Mouse (Mus musculus): ENCODE data around the gene Arrdc5.

The Arrdc5 gene

GRCm38 (mm10) chr17:56256239-56256881 is 43.7 kb downstream of the Arrdc5 start, which contains the start of gene Fem1a:
Fem1a (plus strand) TSS chr17:56256810.
- peak; percentile 96 to 98 for DNase-seq (ENCODE audit: low spot score in 2 of 2)

- peak; percentile 97 to 99 for DNase-seq (ENCODE audit: low spot score in 2 of 2)
Measured at GRCm38 (mm10) chr17:56255863-56256238, 44.2 kb downstream of the Arrdc5 start.

GRCm38 (mm10) chr17:56255429-56255828 is 44.7 kb downstream of the Arrdc5 start:
- peak; percentile 60 to 67 for DNase-seq (ENCODE audit: low spot score in 2 of 2)

DNA sequence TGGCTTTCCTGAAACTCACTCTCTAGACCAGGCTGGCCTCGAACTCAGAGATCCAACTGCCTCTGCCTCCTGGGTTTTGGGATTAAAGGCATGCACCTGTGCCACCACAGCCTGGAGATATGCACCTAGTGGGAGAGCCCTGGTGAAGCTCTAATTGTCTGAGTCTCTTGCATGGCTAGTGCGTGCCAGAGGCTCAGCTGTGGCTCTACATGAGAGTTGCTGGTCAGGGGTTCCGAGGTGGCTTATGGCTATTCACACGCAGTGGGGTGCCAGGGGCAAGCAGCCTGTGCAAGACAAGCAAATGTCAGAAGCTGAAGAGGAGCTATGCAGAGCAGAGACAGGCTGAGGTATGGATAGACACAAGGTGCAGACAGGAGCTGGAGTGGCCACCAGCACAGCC is 45.4 kb downstream of the Arrdc5 start:
- no peak for DNase-seq (ENCODE audit: low spot score in 2 of 2)

DNA sequence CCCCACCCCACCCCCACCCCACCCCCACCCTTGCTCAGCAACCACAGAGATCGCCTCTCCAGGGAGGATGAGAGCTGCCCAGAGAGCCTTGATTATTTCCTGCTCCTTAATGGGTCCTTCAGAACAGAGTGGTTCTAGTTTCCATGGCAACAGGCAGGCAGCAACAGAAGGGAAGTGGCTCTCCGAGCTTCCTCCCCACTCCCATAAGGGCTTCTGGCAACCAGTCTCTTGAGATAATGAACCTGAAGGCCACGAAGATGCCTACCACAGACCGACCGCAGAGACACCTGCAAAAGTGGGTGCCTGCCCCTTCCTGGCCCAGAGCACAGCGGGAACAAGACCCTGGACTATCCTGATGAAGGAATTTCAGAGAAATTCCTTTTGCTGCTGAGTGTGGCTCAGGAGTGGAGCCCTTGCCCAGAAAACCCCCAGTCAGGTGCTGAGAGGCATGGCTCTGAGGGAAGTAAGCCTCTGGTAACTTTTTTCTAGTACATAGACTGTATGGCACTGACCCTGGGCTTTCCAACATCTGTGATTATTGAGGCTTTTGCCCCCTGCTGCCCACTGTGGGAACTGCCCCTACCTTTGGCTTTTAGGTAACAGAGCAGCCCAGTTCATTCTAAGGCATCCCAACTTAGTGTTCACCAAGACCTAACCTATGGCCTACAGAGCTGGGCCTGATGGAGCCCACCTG is 48.8 kb downstream of the Arrdc5 start:
- peak; percentile 68 to 81 for DNase-seq (ENCODE audit: low spot score in 2 of 2)

GRCm38 (mm10) chr17:56245608-56246007 is 54.5 kb downstream of the Arrdc5 start:
- DNase-seq (ENCODE audit: low spot score in 2 of 2): no peak

Measured in frontal cortex, postnatal 36 days (tissue).